Mouse (Mus musculus): ENCODE measurements around the gene Ifna14. TPM values are rescaled to one million over a fixed set of nuclear protein-coding genes. Genes with fewer than 3 reads are reported as not detected.
"Not testable (repeated sequence)": the region's sequence is repeated elsewhere in the genome, so short reads cannot be mapped to it uniquely, and the experiment has no call there.

Ifna14 gene
- polyA plus RNA-seq (2014; fragmentation: Nextera tagmentation; extraction: Ambion mirVana) = not detected in 2 replicates

- H3K9ac ChIP-seq (replicated peaks; ENCODE audit: low read length) = no peak within 1 kb of the TSS
- DNase-seq (no peak), ATAC-seq (ENCODE audit: low FRiP score, low TSS enrichment) (no peak)
- H3K27ac ChIP-seq (replicated peaks; ENCODE audit: low read depth, low read length) = no peak within 1 kb of the TSS
- H3K9me3 ChIP-seq (ENCODE audit: control insufficient read depth, low read length) = no peaks in the 10 kb centered on the region
- H3K4me3 ChIP-seq (replicated peaks; ENCODE audit: low read depth, low read length) = no peak within 1 kb of the TSS
- no peaks in the 10 kb centered on the region for H3K36me3 ChIP-seq (ENCODE audit: control insufficient read depth, insufficient read depth, low read length)
- H3K4me2 ChIP-seq (ENCODE audit: low read length) = no peak within 1 kb of the TSS
- 100% methylated on average over 1 of the region's 1 CpGs for WGBS
- H3K4me1 ChIP-seq (ENCODE audit: control insufficient read depth, insufficient read depth, low read length) = no peaks in the 10 kb centered on the region
- H3K27me3 ChIP-seq (ENCODE audit: control insufficient read depth, insufficient read depth, low read length) = no peaks in the 10 kb centered on the region
Observed at GRCm38 (mm10) chr4:88571698-88572097, at the start of gene Ifna14. Ifna14 (minus strand) TSS chr4:88571798.

- H3K36me3 ChIP-seq (ENCODE audit: control insufficient read depth, insufficient read depth, low read length) = no peaks in the 10 kb centered on the region
- no peak within 1 kb of the TSS for H3K4me3 ChIP-seq (replicated peaks; ENCODE audit: low read depth, low read length)
- H3K27ac ChIP-seq (replicated peaks; ENCODE audit: low read depth, low read length) = no peak within 1 kb of the TSS
- no peaks in the 10 kb centered on the region for H3K4me1 ChIP-seq (ENCODE audit: control insufficient read depth, insufficient read depth, low read length)
- no peak for DNase-seq
- no peak within 1 kb of the TSS for H3K4me2 ChIP-seq (ENCODE audit: low read length)
- H3K9ac ChIP-seq (replicated peaks; ENCODE audit: low read length) = no peak within 1 kb of the TSS
- ATAC-seq (ENCODE audit: low FRiP score, low TSS enrichment) = no peak
- H3K9me3 ChIP-seq (ENCODE audit: control insufficient read depth, low read length) = no peaks in the 10 kb centered on the region
- no peaks in the 10 kb centered on the region for H3K27me3 ChIP-seq (ENCODE audit: control insufficient read depth, insufficient read depth, low read length)
Observed at GRCm38 (mm10) chr4:88603276-88603675, 31.7 kb upstream of the Ifna14 start, which contains the start of gene Ifna12. Ifna12 (minus strand) TSS chr4:88603376.

GRCm38 (mm10) chr4:88592285-88592684 lies 20.7 kb upstream of the Ifna14 start, which contains the start of gene Ifna9:
Ifna9 (minus strand) TSS chr4:88592385.
- Histone ChIP-seq H3K4me2 (ENCODE audit: low read length) (no peak within 1 kb of the TSS), H3K9ac (replicated peaks; ENCODE audit: low read length) (no peak within 1 kb of the TSS), H3K27me3 (ENCODE audit: control insufficient read depth, insufficient read depth, low read length) (no peaks in the 10 kb centered on the region), H3K4me1 (ENCODE audit: control insufficient read depth, insufficient read depth, low read length) (no peaks in the 10 kb centered on the region), H3K36me3 (ENCODE audit: control insufficient read depth, insufficient read depth, low read length) (no peaks in the 10 kb centered on the region), H3K9me3 (ENCODE audit: control insufficient read depth, low read length) (no peaks in the 10 kb centered on the region), H3K4me3 (replicated peaks; ENCODE audit: low read depth, low read length) (no peak within 1 kb of the TSS), H3K27ac (replicated peaks; ENCODE audit: low read depth, low read length) (no peak within 1 kb of the TSS)
- DNase-seq (no peak), ATAC-seq (ENCODE audit: low FRiP score, low TSS enrichment) (no peak)
- 83% methylated on average over 1 of the region's 1 CpGs for WGBS

GRCm38 (mm10) chr4:88561791-88562190 lies 9.8 kb downstream of the Ifna14 start:
- 100% methylated on average over 1 of the region's 1 CpGs for WGBS

GRCm38 (mm10) chr4:88558145-88558544 lies 13.5 kb downstream of the Ifna14 start, which contains the start of gene Ifna15:
Ifna15 (minus strand) TSS chr4:88558245.
- DNase-seq; ATAC-seq (ENCODE audit: low FRiP score, low TSS enrichment); H3K36me3 ChIP-seq (ENCODE audit: control insufficient read depth, insufficient read depth, low read length); H3K9ac ChIP-seq (replicated peaks; ENCODE audit: low read length); H3K9me3 ChIP-seq (ENCODE audit: control insufficient read depth, low read length); H3K4me1 ChIP-seq (ENCODE audit: control insufficient read depth, insufficient read depth, low read length); H3K27ac ChIP-seq (replicated peaks; ENCODE audit: low read depth, low read length); H3K27me3 ChIP-seq (ENCODE audit: control insufficient read depth, insufficient read depth, low read length); H3K4me2 ChIP-seq (ENCODE audit: low read length); H3K4me3 ChIP-seq (replicated peaks; ENCODE audit: low read depth, low read length): not testable (repeated sequence)

More at GRCm38 (mm10) chr4:88561791-88562190, 9.8 kb downstream of the Ifna14 start:
- no peaks in the 10 kb centered on the region for H3K9me3 ChIP-seq (ENCODE audit: control insufficient read depth, low read length)
- no peaks in the 10 kb centered on the region for H3K4me1 ChIP-seq (ENCODE audit: control insufficient read depth, insufficient read depth, low read length)
- no peak overlapping the region for H3K4me3 ChIP-seq (replicated peaks; ENCODE audit: low read depth, low read length)
- DNase-seq = no peak
- ATAC-seq (ENCODE audit: low FRiP score, low TSS enrichment) = no peak
- no peaks in the 10 kb centered on the region for H3K36me3 ChIP-seq (ENCODE audit: control insufficient read depth, insufficient read depth, low read length)
- H3K27me3 ChIP-seq (ENCODE audit: control insufficient read depth, insufficient read depth, low read length) = no peaks in the 10 kb centered on the region
- H3K4me2 ChIP-seq (ENCODE audit: low read length) = no peak overlapping the region
- H3K27ac ChIP-seq (replicated peaks; ENCODE audit: low read depth, low read length) = no peak overlapping the region
- H3K9ac ChIP-seq (replicated peaks; ENCODE audit: low read length) = no peak overlapping the region

- ATAC-seq (ENCODE audit: low FRiP score, low TSS enrichment) = no peak
Observed at GRCm38 (mm10) chr4:88550161-88550945, 21.2 kb downstream of the Ifna14 start.

GRCm38 (mm10) chr4:88547986-88548385 lies 23.6 kb downstream of the Ifna14 start:
- H3K9me3 ChIP-seq (ENCODE audit: control insufficient read depth, low read length) = no peaks in the 10 kb centered on the region
- no peak overlapping the region for H3K9ac ChIP-seq (replicated peaks; ENCODE audit: low read length)
- no peaks in the 10 kb centered on the region for H3K27me3 ChIP-seq (ENCODE audit: control insufficient read depth, insufficient read depth, low read length)
- no peak overlapping the region for H3K27ac ChIP-seq (replicated peaks; ENCODE audit: low read depth, low read length)
- no peaks in the 10 kb centered on the region for H3K36me3 ChIP-seq (ENCODE audit: control insufficient read depth, insufficient read depth, low read length)
- H3K4me3 ChIP-seq (replicated peaks; ENCODE audit: low read depth, low read length) = no peak overlapping the region
- 88% methylated on average over 1 of the region's 1 CpGs for WGBS
- no peaks in the 10 kb centered on the region for H3K4me1 ChIP-seq (ENCODE audit: control insufficient read depth, insufficient read depth, low read length)
- H3K4me2 ChIP-seq (ENCODE audit: low read length) = no peak overlapping the region
- ATAC-seq (ENCODE audit: low FRiP score, low TSS enrichment) (no peak), DNase-seq (no peak)

More at GRCm38 (mm10) chr4:88550161-88550945, 21.2 kb downstream of the Ifna14 start:
- no peak overlapping the region for H3K4me3 ChIP-seq (replicated peaks; ENCODE audit: low read depth, low read length)
- no peaks in the 10 kb centered on the region for H3K9me3 ChIP-seq (ENCODE audit: control insufficient read depth, low read length)
- peak; percentile 79 for DNase-seq
- H3K27me3 ChIP-seq (ENCODE audit: control insufficient read depth, insufficient read depth, low read length) = no peaks in the 10 kb centered on the region
- 36% methylated on average over 22 of the region's 22 CpGs for WGBS
- H3K27ac ChIP-seq (replicated peaks; ENCODE audit: low read depth, low read length) = no peak overlapping the region
- H3K36me3 ChIP-seq (ENCODE audit: control insufficient read depth, insufficient read depth, low read length) = no peaks in the 10 kb centered on the region
- peak overlapping the region; percentile 36 for H3K4me2 ChIP-seq (ENCODE audit: low read length)
- H3K4me1 ChIP-seq (ENCODE audit: control insufficient read depth, insufficient read depth, low read length) = no peaks in the 10 kb centered on the region
- no peak overlapping the region for H3K9ac ChIP-seq (replicated peaks; ENCODE audit: low read length)

- 27% methylated on average over 2 of the region's 2 CpGs for WGBS
- H3K4me2 ChIP-seq (ENCODE audit: low read length) = no peak overlapping the region
- H3K4me3 ChIP-seq (replicated peaks; ENCODE audit: low read depth, low read length) = no peak overlapping the region
- H3K4me1 ChIP-seq (ENCODE audit: control insufficient read depth, insufficient read depth, low read length) = no peaks in the 10 kb centered on the region
- H3K9ac ChIP-seq (replicated peaks; ENCODE audit: low read length) = no peak overlapping the region
- no peaks in the 10 kb centered on the region for H3K36me3 ChIP-seq (ENCODE audit: control insufficient read depth, insufficient read depth, low read length)
- H3K9me3 ChIP-seq (ENCODE audit: control insufficient read depth, low read length) = no peaks in the 10 kb centered on the region
- H3K27me3 ChIP-seq (ENCODE audit: control insufficient read depth, insufficient read depth, low read length) = no peaks in the 10 kb centered on the region
- H3K27ac ChIP-seq (replicated peaks; ENCODE audit: low read depth, low read length) = no peak overlapping the region
- ATAC-seq (ENCODE audit: low FRiP score, low TSS enrichment) (peak; percentile 72), DNase-seq (peak; percentile 90)
Observed at GRCm38 (mm10) chr4:88543649-88544234, 27.9 kb downstream of the Ifna14 start.

- WGBS = 81% methylated on average over 12 of the region's 12 CpGs
- Histone ChIP-seq H3K4me3 (replicated peaks; ENCODE audit: low read depth, low read length) (no peak overlapping the region), H3K4me2 (ENCODE audit: low read length) (no peak overlapping the region), H3K9ac (replicated peaks; ENCODE audit: low read length) (no peak overlapping the region), H3K36me3 (ENCODE audit: control insufficient read depth, insufficient read depth, low read length) (no peaks in the 10 kb centered on the region), H3K27me3 (ENCODE audit: control insufficient read depth, insufficient read depth, low read length) (no peaks in the 10 kb centered on the region), H3K9me3 (ENCODE audit: control insufficient read depth, low read length) (no peaks in the 10 kb centered on the region), H3K4me1 (ENCODE audit: control insufficient read depth, insufficient read depth, low read length) (no peaks in the 10 kb centered on the region), H3K27ac (replicated peaks; ENCODE audit: low read depth, low read length) (no peak overlapping the region)
- DNase-seq (no peak), ATAC-seq (ENCODE audit: low FRiP score, low TSS enrichment) (no peak)
Observed at GRCm38 (mm10) chr4:88537328-88537727, 34.3 kb downstream of the Ifna14 start.
